Mouse (Mus musculus) lung, embryonic 16.5 days (tissue): ENCODE measurements around the gene Gm17428. TPM values are rescaled to one million over a fixed set of nuclear protein-coding genes. Genes with fewer than 3 reads are reported as not detected.

Experiments
- ATAC-seq: fragments of 200-750 bp; cut with Nextera tagmentation; 2 replicates; pipeline ENCODE4 v1.8.0; 2017; ENCODE audit warnings: low read depth, mild to moderate bottlenecking, moderate library complexity
- H3K27ac ChIP-seq: fragments of 300-500 bp; sonication (generic); 2 replicates; pipeline ENCODE4 v1.5.1; 2014; ENCODE audit warnings: mild to moderate bottlenecking, control low read depth, low read length
- H3K27me3 ChIP-seq: fragments of 300-500 bp; sonication (generic); 2 replicates; pipeline ENCODE4 v1.6.1; 2014; ENCODE audit warnings: low read depth, low read length, mixed read lengths; ENCODE audit not compliant: control insufficient read depth, insufficient read depth
- H3K36me3 ChIP-seq: fragments of 300-500 bp; sonication (generic); 2 replicates; pipeline ENCODE4 v1.6.1; 2014; ENCODE audit warnings: low read length; ENCODE audit not compliant: control insufficient read depth, insufficient read depth
- H3K4me1 ChIP-seq: fragments of 300-500 bp; sonication (generic); replicated peaks from 2 replicates; pipeline ENCODE4 v1.6.1; 2014; ENCODE audit warnings: low read length, mixed read lengths; ENCODE audit not compliant: control insufficient read depth, insufficient read depth
- H3K4me2 ChIP-seq: fragments of 300-500 bp; sonication (generic); 2 replicates; pipeline ENCODE4 v1.6.1; 2014; ENCODE audit warnings: low read depth, low read length, control low read depth
- H3K4me3 ChIP-seq: fragments of 300-500 bp; sonication (generic); 2 replicates; pipeline ENCODE4 v1.5.1; 2014; ENCODE audit warnings: mild to moderate bottlenecking, low read length, control low read depth
- H3K9ac ChIP-seq: fragments of 300-500 bp; sonication (generic); 2 replicates; pipeline ENCODE4 v1.6.1; 2014; ENCODE audit warnings: low read length, control low read depth
- H3K9me3 ChIP-seq: fragments of 300-500 bp; sonication (generic); 2 replicates; pipeline ENCODE4 v1.6.1; 2016; ENCODE audit warnings: low read length; ENCODE audit not compliant: control insufficient read depth
- WGBS: fragments of 180-500 bp; shearing (Covaris S2); extraction: QIAGEN DNeasy Blood & Tissue Kit; methylation state at CpG from one replicate; pipeline ENCODE4 v1.1.7; 2014; 5-methylcytosine and 5-hydroxymethylcytosine counted together
- polyA plus RNA-seq: library from polyadenylated mRNA; unstranded; fragments of >200 nt; fragmentation: Nextera tagmentation; extraction: Ambion mirVana; gene quantifications from 2 replicates; pipeline ENCODE4 v1.2.1, GENCODE M21; 2015

Gene Gm17428
- polyA plus RNA-seq, 1 experiment from 2014 or later = not detected

- no peak overlapping the region for H3K27ac ChIP-seq
These were observed 31.7 kb downstream of the Gm17428 start for GRCm38 (mm10) chr14:55008417-55008816.

DNA sequence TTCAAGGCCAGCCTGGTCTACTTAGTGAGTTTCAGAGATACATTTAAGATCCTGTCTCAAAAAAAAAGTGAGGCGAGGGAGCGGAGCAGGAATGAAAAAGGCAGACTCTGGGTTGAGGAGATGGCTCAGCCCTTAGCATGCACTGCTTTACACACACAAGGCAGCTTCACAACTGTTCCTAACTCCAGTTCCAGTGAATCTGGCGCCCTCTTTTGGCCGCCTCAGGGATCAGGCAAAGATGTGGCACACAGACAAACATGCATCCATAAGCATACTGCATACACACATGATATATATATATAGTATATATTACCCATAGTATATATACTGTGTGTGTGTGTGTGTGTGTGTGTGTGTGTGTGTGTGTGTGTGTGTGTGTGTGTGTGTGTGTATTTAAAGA is 34.4 kb downstream of the Gm17428 start:
- Histone ChIP-seq H3K27me3 (no peaks in the 10 kb centered on the region), H3K4me2 (no peak overlapping the region), H3K9ac (no peak overlapping the region), H3K9me3 (no peaks in the 10 kb centered on the region), H3K4me1 (no peaks in the 10 kb centered on the region), H3K36me3 (no peaks in the 10 kb centered on the region), H3K4me3 (no peak overlapping the region), H3K27ac (no peak overlapping the region)
- ATAC-seq = no peak
- WGBS = 60% methylated on average over 4 of the region's 4 CpGs

More at GRCm38 (mm10) chr14:55008417-55008816, 31.7 kb downstream of the Gm17428 start:
- Histone ChIP-seq H3K4me3 (no peak overlapping the region), H3K9me3 (no peaks in the 10 kb centered on the region), H3K4me2 (no peak overlapping the region), H3K4me1 (peaks cover 15% of the 10 kb centered on the region), H3K36me3 (no peaks in the 10 kb centered on the region), H3K9ac (no peak overlapping the region), H3K27me3 (no peaks in the 10 kb centered on the region)
- no peak for ATAC-seq
- 69% methylated on average over 8 of the region's 8 CpGs for WGBS

DNA sequence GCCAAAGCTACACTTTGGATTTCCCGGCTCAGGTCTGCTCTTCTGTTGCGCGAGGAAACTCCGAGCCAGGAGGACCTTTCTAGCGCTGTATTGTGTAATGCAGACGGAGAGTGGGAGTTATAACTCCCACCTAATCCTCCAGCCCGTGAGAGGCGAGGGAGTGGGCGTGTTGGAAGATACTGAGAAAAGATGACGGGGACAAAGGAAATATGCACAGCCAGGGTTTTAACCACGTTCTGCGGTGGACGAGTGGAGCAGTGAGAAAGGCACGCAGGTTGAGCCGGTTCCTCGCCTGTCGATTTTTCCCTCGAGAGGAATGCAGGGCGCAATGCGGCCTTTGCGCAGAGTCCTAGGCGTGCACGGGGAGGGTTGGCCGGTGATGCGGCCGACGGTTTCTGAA is 37.9 kb downstream of the Gm17428 start:
- Histone ChIP-seq H3K4me1 (no peaks in the 10 kb centered on the region), H3K36me3 (peaks cover 10% of the 10 kb centered on the region), H3K27me3 (no peaks in the 10 kb centered on the region), H3K9me3 (no peaks in the 10 kb centered on the region), H3K4me2 (peak overlapping the region; percentile 73), H3K9ac (peak overlapping the region; percentile 70), H3K4me3 (peak overlapping the region; percentile 48), H3K27ac (peak overlapping the region; percentile 84)
- WGBS = under 1% methylated on average over 27 of the region's 27 CpGs
- peak; percentile 53 for ATAC-seq

GRCm38 (mm10) chr14:55014991-55015766 is 38.4 kb downstream of the Gm17428 start, which contains the start of gene Ngdn:
Ngdn (plus strand) TSS chr14:55015454.
- peaks cover 10% of the 10 kb centered on the region for H3K36me3 ChIP-seq
- 0% methylated on average over 36 of the region's 36 CpGs for WGBS

GRCm38 (mm10) chr14:55015767-55016111 is 39.0 kb downstream of the Gm17428 start:
- Histone ChIP-seq H3K9ac (peak overlapping the region; percentile 76), H3K36me3 (peaks cover 10% of the 10 kb centered on the region), H3K4me3 (peak overlapping the region; percentile 68), H3K27me3 (no peaks in the 10 kb centered on the region), H3K4me1 (no peaks in the 10 kb centered on the region), H3K9me3 (no peaks in the 10 kb centered on the region), H3K4me2 (peak overlapping the region; percentile 85), H3K27ac (peak overlapping the region; percentile 75)
- 0% methylated on average over 17 of the region's 17 CpGs for WGBS
- no peak for ATAC-seq

More at GRCm38 (mm10) chr14:55014991-55015766, 38.4 kb downstream of the Gm17428 start, which contains the start of gene Ngdn:
- H3K9ac ChIP-seq = peak within 1 kb of the TSS; percentile 76
- no peaks in the 10 kb centered on the region for H3K9me3 ChIP-seq
- no peaks in the 10 kb centered on the region for H3K27me3 ChIP-seq
- H3K27ac ChIP-seq = peak within 1 kb of the TSS; percentile 84
- H3K4me2 ChIP-seq = peak within 1 kb of the TSS; percentile 85
- peak; percentile 97 for ATAC-seq
- H3K4me3 ChIP-seq = peak within 1 kb of the TSS; percentile 68
- H3K4me1 ChIP-seq = no peaks in the 10 kb centered on the region

- H3K9ac ChIP-seq = no peak overlapping the region
- H3K9me3 ChIP-seq = no peaks in the 10 kb centered on the region
- no peak overlapping the region for H3K4me2 ChIP-seq
- no peak overlapping the region for H3K27ac ChIP-seq
- 88% methylated on average over 16 of the region's 16 CpGs for WGBS
- ATAC-seq = no peak
- H3K4me3 ChIP-seq = no peak overlapping the region
- H3K27me3 ChIP-seq = no peaks in the 10 kb centered on the region
- H3K4me1 ChIP-seq = no peaks in the 10 kb centered on the region
- H3K36me3 ChIP-seq = peaks cover 18% of the 10 kb centered on the region
These were observed 40.1 kb downstream of the Gm17428 start for GRCm38 (mm10) chr14:55016876-55017275.

- H3K27ac ChIP-seq = no peak overlapping the region
- peaks cover 36% of the 10 kb centered on the region for H3K36me3 ChIP-seq
- no peak for ATAC-seq
- WGBS = 87% methylated on average over 9 of the region's 9 CpGs
- H3K9ac ChIP-seq = no peak overlapping the region
- H3K4me2 ChIP-seq = no peak overlapping the region
- no peaks in the 10 kb centered on the region for H3K27me3 ChIP-seq
- no peak overlapping the region for H3K4me3 ChIP-seq
- no peaks in the 10 kb centered on the region for H3K4me1 ChIP-seq
- H3K9me3 ChIP-seq = no peaks in the 10 kb centered on the region
These were observed 43.7 kb downstream of the Gm17428 start for GRCm38 (mm10) chr14:55020394-55020793.

DNA sequence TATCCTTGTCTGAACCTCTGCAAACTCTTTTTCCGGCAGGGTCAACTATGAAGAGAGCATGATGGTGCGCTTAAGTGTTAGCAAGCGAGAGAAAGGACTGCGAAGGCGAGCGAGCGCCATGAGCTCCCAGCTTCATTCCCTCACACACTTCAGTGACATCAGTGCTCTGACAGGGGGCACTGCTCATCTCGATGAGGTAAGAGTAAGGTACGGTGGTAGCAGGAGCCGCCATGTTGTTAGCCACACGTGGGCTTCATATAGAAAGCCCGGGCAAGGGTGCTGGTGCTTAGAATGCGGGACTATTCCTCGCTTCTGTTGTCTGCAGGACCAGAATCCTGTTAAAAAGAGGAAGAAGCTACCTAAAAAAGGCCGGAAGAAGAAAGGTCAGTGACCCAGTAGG is 46.3 kb downstream of the Gm17428 start:
- Histone ChIP-seq H3K9ac (no peak overlapping the region), H3K4me3 (no peak overlapping the region), H3K27ac (no peak overlapping the region), H3K36me3 (peaks cover 31% of the 10 kb centered on the region), H3K4me2 (no peak overlapping the region), H3K9me3 (no peaks in the 10 kb centered on the region), H3K4me1 (no peaks in the 10 kb centered on the region), H3K27me3 (no peaks in the 10 kb centered on the region)
- 87% methylated on average over 15 of the region's 15 CpGs for WGBS
- ATAC-seq = no peak

DNA sequence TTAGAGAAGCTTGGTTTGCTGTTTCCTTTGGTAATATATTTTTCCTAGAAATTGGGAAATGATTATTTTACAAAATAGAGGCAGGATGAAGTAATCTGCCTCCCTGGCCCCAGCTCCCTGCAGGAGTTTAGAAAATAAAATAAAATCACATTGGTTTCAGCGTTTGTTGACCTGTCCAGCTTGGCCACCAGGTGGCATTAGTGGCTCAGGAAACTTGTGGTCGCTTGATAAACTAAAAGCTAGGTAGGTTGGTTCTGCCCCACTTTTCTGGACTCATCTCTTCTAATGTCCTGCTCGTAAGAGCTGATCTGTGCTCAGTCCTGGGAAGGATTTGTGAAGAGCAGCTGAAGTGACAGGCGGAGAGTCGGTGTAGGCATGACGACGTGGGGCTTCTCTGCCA is 47.5 kb downstream of the Gm17428 start:
- Histone ChIP-seq H3K9me3 (no peaks in the 10 kb centered on the region), H3K27me3 (no peaks in the 10 kb centered on the region), H3K4me2 (no peak overlapping the region), H3K36me3 (peaks cover 28% of the 10 kb centered on the region), H3K27ac (no peak overlapping the region), H3K9ac (no peak overlapping the region), H3K4me1 (no peaks in the 10 kb centered on the region; the same call in 1 of the 2 replicates), H3K4me3 (no peak overlapping the region)
- no peak for ATAC-seq
- WGBS = 61% methylated on average over 7 of the region's 7 CpGs
